Mouse (Mus musculus) G1E (cell line): ENCODE results near the gene Klf12.

Experiments used
- CTCF ChIP-seq: IDR thresholded peaks from 2 replicates; pipeline ENCODE4 v1.5.1; 2012; ENCODE audit warnings: low read depth, low read length, inconsistent platforms, mixed read lengths
- GATA1 ChIP-seq: IDR thresholded peaks from 2 replicates; pipeline ENCODE4 v1.6.1; 2012; ENCODE audit warnings: borderline replicate concordance, low read length, inconsistent platforms, mixed read lengths
- GATA2 ChIP-seq: IDR thresholded peaks from 2 replicates; pipeline ENCODE4 v1.6.1; 2012; ENCODE audit warnings: low read depth, low read length, inconsistent platforms, borderline replicate concordance
- POLR2AphosphoS5 ChIP-seq: IDR thresholded peaks from 2 replicates; pipeline ENCODE4 v1.6.1; 2012; ENCODE audit warnings: low read depth, low read length, inconsistent platforms; ENCODE audit not compliant: insufficient replicate concordance
- TAL1 ChIP-seq: conservative IDR thresholded peaks from 2 replicates; pipeline ENCODE4 v1.6.1; 2012; ENCODE audit warnings: low read depth, low read length, inconsistent platforms, mixed read lengths

DNA sequence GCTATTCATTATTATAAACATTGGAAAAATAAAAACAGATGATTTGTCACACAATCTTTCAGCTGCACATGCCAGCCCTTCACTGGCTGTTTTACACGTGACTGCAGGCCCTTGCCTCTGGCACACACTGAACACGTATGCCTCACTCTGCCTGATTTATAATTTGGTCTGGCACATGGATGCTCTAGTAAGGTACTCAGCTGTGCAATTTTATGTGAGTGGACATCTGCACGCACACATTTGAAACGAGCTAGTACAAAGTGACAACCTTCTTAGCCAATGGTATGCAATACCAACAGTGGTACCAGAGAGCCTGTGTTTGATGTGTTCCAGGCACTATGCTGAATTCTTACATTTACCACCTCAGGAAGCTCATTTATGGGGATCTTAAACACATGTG is 316.6 kb downstream of the Klf12 start:
- no peak for TF ChIP-seq CTCF
- TF ChIP-seq POLR2AphosphoS5: no peak
- no peak for TF ChIP-seq GATA1
- TF ChIP-seq TAL1: no peak
- no peak for TF ChIP-seq GATA2
